Mouse (Mus musculus): ENCODE data around the gene Akap6. TPM values are rescaled to one million over a fixed set of nuclear protein-coding genes. Genes with fewer than 3 reads are reported as not detected.

Gene Akap6
- polyA plus RNA-seq (2015; fragmentation: Nextera tagmentation; extraction: Ambion mirVana) = 1.3 and 1.7 TPM in 2 replicates

DNA sequence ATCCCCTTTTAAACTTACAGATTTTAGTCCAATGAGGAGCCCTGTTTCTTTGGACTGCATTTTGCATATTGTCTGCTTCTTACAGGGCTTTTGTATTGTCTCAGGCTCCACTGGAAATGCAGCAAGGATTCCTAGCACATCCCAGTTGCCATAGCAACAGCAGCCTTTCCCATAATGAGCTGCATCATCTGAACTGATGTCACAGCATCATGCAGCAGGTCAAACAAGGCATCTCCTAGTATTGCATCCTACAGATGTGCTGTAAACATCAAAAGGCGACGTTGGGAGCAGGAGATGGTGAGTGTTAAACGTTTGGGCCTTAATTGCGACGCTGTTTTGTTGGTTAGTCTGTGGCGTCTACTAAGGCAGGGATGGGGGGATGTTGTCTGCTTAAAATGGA lies at the start of gene Akap6:
Gene Akap6, plus strand, starts transcription at position 238 of the 400 bp plus-strand sequence.

Other genes with a start within 250 kb of the Akap6 start
- 29.9 and 45.6 TPM in 2 replicates for gene Arhgap5, start 195.4 kb upstream of the Akap6 start, polyA plus RNA-seq (2015; fragmentation: Nextera tagmentation; extraction: Ambion mirVana)

Measured in urinary bladder, postnatal 0 days (tissue).